Comparison of ENCODE assay signal across 8 mouse cellular contexts in the genomic region with DNA sequence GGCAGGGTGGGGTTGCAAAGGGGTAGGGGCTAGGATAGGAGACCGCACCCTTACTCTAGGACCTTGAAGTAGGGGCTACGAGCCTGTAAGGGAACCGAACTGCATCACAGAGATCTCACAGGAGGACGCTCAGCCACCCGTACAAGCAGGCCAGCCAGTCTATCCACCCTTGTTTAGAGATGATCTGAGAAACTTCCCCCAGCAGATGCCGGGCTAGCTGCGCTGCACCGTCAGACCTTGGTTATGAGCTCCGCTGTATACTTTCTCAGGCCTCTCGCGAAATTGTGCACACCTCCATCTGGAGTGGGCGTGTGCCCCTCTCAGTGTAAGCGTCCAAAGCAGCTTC. TPM values are rescaled to one million over a fixed set of nuclear protein-coding genes. Genes with fewer than 3 reads are reported as not detected.
DNase-seq lines count a peak whose midpoint lies in the region; ATAC-seq and TF ChIP-seq lines count a peak whose summit lies in the region.

No protein-coding gene starts in this region.

- no peak for DNase-seq in heart, adult 2 months
- DNase-seq in limb, embryonic 14.5 days (ENCODE audit: low spot score), result no peak
- no peak for DNase-seq in ovary, adult 18-20 months (ENCODE audit: low spot score)
- DNase-seq in adrenal gland, postnatal 14 days, result no peak

- H3K9me3 ChIP-seq in heart, embryonic 13.5 days, result no peaks in the 10 kb centered on the region
- H3K9me3 ChIP-seq in ES-Bruce4 (replicated peaks; ENCODE audit: control insufficient read depth, insufficient read depth, low read length, poor library complexity, severe bottlenecking), result no peaks in the 10 kb centered on the region
- no peaks in the 10 kb centered on the region for H3K9me3 ChIP-seq in forebrain, embryonic 13.5 days (replicated peaks)
- H3K9me3 ChIP-seq in limb, embryonic 14.5 days (ENCODE audit: control insufficient read depth, low read length), result no peaks in the 10 kb centered on the region

- WGBS in heart, embryonic 13.5 days, result 16% methylated on average over 13 of the region's 13 CpGs
- WGBS in heart, adult 2 months, result 22% methylated on average over 13 of the region's 13 CpGs
- WGBS in forebrain, embryonic 13.5 days, result 2% methylated on average over 13 of the region's 13 CpGs
- WGBS in limb, embryonic 14.5 days, result 14% methylated on average over 13 of the region's 13 CpGs

- no peak overlapping the region for H3K9ac ChIP-seq in heart, embryonic 13.5 days
- no peak overlapping the region for H3K9ac ChIP-seq in heart, adult 2 months (ENCODE audit: low read depth, low read length)
- H3K9ac ChIP-seq in ES-Bruce4 (ENCODE audit: low read depth, poor library complexity, severe bottlenecking), result no peak overlapping the region
- H3K9ac ChIP-seq in forebrain, embryonic 13.5 days, result peak overlapping the region; percentile 66
- no peak overlapping the region for H3K9ac ChIP-seq in limb, embryonic 14.5 days (ENCODE audit: low read depth, low read length, severe bottlenecking)

- H3K4me1 ChIP-seq in heart, embryonic 13.5 days, result peaks cover 29% of the 10 kb centered on the region
- no peaks in the 10 kb centered on the region for H3K4me1 ChIP-seq in heart, adult 2 months (ENCODE audit: control insufficient read depth, insufficient read depth, low read length)
- H3K4me1 ChIP-seq in ES-Bruce4 (ENCODE audit: control insufficient read depth, insufficient read depth, low read length), result no peaks in the 10 kb centered on the region
- peaks cover 40% of the 10 kb centered on the region for H3K4me1 ChIP-seq in forebrain, embryonic 13.5 days
- peaks cover 6% of the 10 kb centered on the region; the same call in 1 of the 2 replicates for H3K4me1 ChIP-seq in limb, embryonic 14.5 days (ENCODE audit: control insufficient read depth, insufficient read depth, low read length)

- peaks cover 77% of the 10 kb centered on the region for H3K27me3 ChIP-seq in heart, embryonic 13.5 days (replicated peaks)
- H3K27me3 ChIP-seq in heart, adult 2 months (ENCODE audit: control insufficient read depth, insufficient read depth, low read length), result peaks cover 2% of the 10 kb centered on the region; the same call in 1 of the 2 replicates
- H3K27me3 ChIP-seq in ES-Bruce4 (ENCODE audit: control insufficient read depth, insufficient read depth, low read length, poor library complexity, severe bottlenecking), result no peaks in the 10 kb centered on the region
- H3K27me3 ChIP-seq in forebrain, embryonic 13.5 days, result peaks cover 90% of the 10 kb centered on the region
- peaks cover 49% of the 10 kb centered on the region for H3K27me3 ChIP-seq in limb, embryonic 14.5 days (ENCODE audit: control insufficient read depth, insufficient read depth, low read length)

- peak overlapping the region; percentile 40 for H3K4me3 ChIP-seq in heart, embryonic 13.5 days
- no peak overlapping the region for H3K4me3 ChIP-seq in heart, adult 2 months
- 0 out of 2 replicates have a peak overlapping the region, but pooled peaks have one; percentile 33 for H3K4me3 ChIP-seq in ES-Bruce4 (ENCODE audit: low read depth, low read length)
- peak overlapping the region; percentile 55 for H3K4me3 ChIP-seq in forebrain, embryonic 13.5 days
- peak overlapping the region; percentile 27 for H3K4me3 ChIP-seq in limb, embryonic 14.5 days (replicated peaks; ENCODE audit: low read length)

- H3K4me2 ChIP-seq in heart, embryonic 13.5 days, result peak overlapping the region; percentile 67
- peak overlapping the region; percentile 87 for H3K4me2 ChIP-seq in forebrain, embryonic 13.5 days
- H3K4me2 ChIP-seq in limb, embryonic 14.5 days (replicated peaks; ENCODE audit: low read depth, low read length, severe bottlenecking), result peak overlapping the region; percentile 52

- TF ChIP-seq CTCF in heart, adult 2 months (IDR thresholded peaks at IDR 0.05), result no peak
- no peak for TF ChIP-seq CTCF in ES-Bruce4 (IDR thresholded peaks at IDR 0.05; ENCODE audit: low read depth, low read length)

- no peaks in the 10 kb centered on the region for H3K79me2 ChIP-seq in heart, adult 2 months (replicated peaks; ENCODE audit: control insufficient read depth, insufficient read depth, low read length)

- TF ChIP-seq EP300 in heart, adult 2 months (IDR thresholded peaks at IDR 0.05; ENCODE audit: insufficient read depth, low read depth, low read length), result no peak
- TF ChIP-seq EP300 in ES-Bruce4 (IDR thresholded peaks at IDR 0.05; ENCODE audit: insufficient read depth, low read depth, low read length), result no peak

- ATAC-seq in heart, embryonic 13.5 days (ENCODE audit: extremely low read depth, insufficient number of reproducible peaks, low FRiP score, low TSS enrichment), result no peak
- ATAC-seq in forebrain, embryonic 13.5 days, result peak; percentile 61
- no peak for ATAC-seq in limb, embryonic 14.5 days (ENCODE audit: low FRiP score, low read depth)
- no peak for ATAC-seq in megakaryocyte-erythroid progenitor cell, adult 5-6 weeks (replicated peaks; ENCODE audit: low FRiP score, low TSS enrichment, poor library complexity, severe bottlenecking)

- intact Hi-C loops in heart, adult 2 months (cut with DNase I), result no loop called here

- TF ChIP-seq POLR2A in heart, adult 2 months (IDR thresholded peaks at IDR 0.05; ENCODE audit: insufficient read depth, low read depth, low read length), result no peak
- no peak for TF ChIP-seq POLR2A in ES-Bruce4 (IDR thresholded peaks at IDR 0.05; ENCODE audit: insufficient read depth, low read length)
- TF ChIP-seq POLR2A in limb, embryonic 14.5 days (IDR thresholded peaks at IDR 0.05; ENCODE audit: borderline replicate concordance, extremely low read depth, insufficient read depth, insufficient read length), result no peak

- H3K36me3 ChIP-seq in heart, embryonic 13.5 days, result no peaks in the 10 kb centered on the region
- no peaks in the 10 kb centered on the region for H3K36me3 ChIP-seq in heart, adult 2 months (ENCODE audit: control insufficient read depth, insufficient read depth, low read length)
- no peaks in the 10 kb centered on the region for H3K36me3 ChIP-seq in ES-Bruce4 (ENCODE audit: control insufficient read depth, insufficient read depth, low read length, poor library complexity, severe bottlenecking)
- no peaks in the 10 kb centered on the region for H3K36me3 ChIP-seq in forebrain, embryonic 13.5 days (ENCODE audit: poor library complexity, severe bottlenecking)
- H3K36me3 ChIP-seq in limb, embryonic 14.5 days (ENCODE audit: control insufficient read depth, insufficient read depth, low read length), result no peaks in the 10 kb centered on the region

- no peak overlapping the region for H3K27ac ChIP-seq in heart, embryonic 13.5 days (replicated peaks)
- H3K27ac ChIP-seq in heart, adult 2 months, result no peak overlapping the region
- H3K27ac ChIP-seq in ES-Bruce4 (ENCODE audit: insufficient read depth, low read length), result no peak overlapping the region
- H3K27ac ChIP-seq in forebrain, embryonic 13.5 days, result no peak overlapping the region
- no peak overlapping the region for H3K27ac ChIP-seq in limb, embryonic 14.5 days (replicated peaks; ENCODE audit: low read depth, low read length)

RNA-seq across cellular contexts. Expression of a gene that starts 50.8 kb away (rescaled TPM):
- 25.3 and 26.1 TPM in 2 replicates for polyA plus RNA-seq in heart, embryonic 13.5 days (2015; fragmentation: Nextera tagmentation; extraction: Ambion mirVana)
- 10 to 100 TPM; 34.4 to 49.9 TPM for total RNA-seq in heart, adult 2 months (2021)
- polyA plus RNA-seq in heart, adult 2 months (2012; rRNA removed), result 20.4 and 24.2 TPM in 2 replicates
- polyA plus RNA-seq in ES-Bruce4 (2011; ENCODE audit: insufficient read depth, insufficient read length, low read depth, missing spikeins), result 51.7 and 58.6 TPM in 2 replicates
- 11.2 and 11.4 TPM in 2 replicates for polyA plus RNA-seq in forebrain, embryonic 13.5 days (2015; fragmentation: Nextera tagmentation; extraction: Ambion mirVana)
- polyA plus RNA-seq in limb, embryonic 14.5 days (2012; rRNA removed), result 16.8 and 21.1 TPM in 2 replicates
- 15.8 and 17.7 TPM in 2 replicates for polyA plus RNA-seq in limb, embryonic 14.5 days (2014; fragmentation: Nextera tagmentation; extraction: Ambion mirVana)
- 1.4 and 2.6 TPM in 2 replicates for total RNA-seq in megakaryocyte-erythroid progenitor cell, adult 5-6 weeks (2014; fragmentation: Nextera tagmentation)
- total RNA-seq in megakaryocyte-erythroid progenitor cell, adult 5-6 weeks (2017), result 1.4 and 1.5 TPM in 2 replicates
- total RNA-seq in adrenal gland, postnatal 14 days (2021), result 13.0 and 14.2 TPM in 2 replicates
